Mouse (Mus musculus): ENCODE measurements at regions not wholly inside any gene's neighbourhood (a gene's known extent, or its start where the extent isn't known, plus 50 kb on each side); places are given as distances from the start of the nearest gene placed in this dataset.

GRCm38 (mm10) chr3:143291793-143292192 is 410.0 kb upstream of the Pkn2 start:
- TF ChIP-seq CTCF (IDR thresholded peaks at IDR 0.05; ENCODE audit: low read depth, low read length): no peak
- no peak for TF ChIP-seq EP300 (IDR thresholded peaks at IDR 0.05; ENCODE audit: insufficient read depth, low read depth, low read length)
- TF ChIP-seq POLR2A (IDR thresholded peaks at IDR 0.05; ENCODE audit: insufficient read depth, low read length): no peak
